Mouse (Mus musculus): Measurements from ENCODE around the gene Jmjd8. TPM values are rescaled to one million over a fixed set of nuclear protein-coding genes. Genes with fewer than 3 reads are reported as not detected.

Jmjd8 gene
- polyA plus RNA-seq, 1 experiment from 2014 or later: 50.7 TPM

DNA sequence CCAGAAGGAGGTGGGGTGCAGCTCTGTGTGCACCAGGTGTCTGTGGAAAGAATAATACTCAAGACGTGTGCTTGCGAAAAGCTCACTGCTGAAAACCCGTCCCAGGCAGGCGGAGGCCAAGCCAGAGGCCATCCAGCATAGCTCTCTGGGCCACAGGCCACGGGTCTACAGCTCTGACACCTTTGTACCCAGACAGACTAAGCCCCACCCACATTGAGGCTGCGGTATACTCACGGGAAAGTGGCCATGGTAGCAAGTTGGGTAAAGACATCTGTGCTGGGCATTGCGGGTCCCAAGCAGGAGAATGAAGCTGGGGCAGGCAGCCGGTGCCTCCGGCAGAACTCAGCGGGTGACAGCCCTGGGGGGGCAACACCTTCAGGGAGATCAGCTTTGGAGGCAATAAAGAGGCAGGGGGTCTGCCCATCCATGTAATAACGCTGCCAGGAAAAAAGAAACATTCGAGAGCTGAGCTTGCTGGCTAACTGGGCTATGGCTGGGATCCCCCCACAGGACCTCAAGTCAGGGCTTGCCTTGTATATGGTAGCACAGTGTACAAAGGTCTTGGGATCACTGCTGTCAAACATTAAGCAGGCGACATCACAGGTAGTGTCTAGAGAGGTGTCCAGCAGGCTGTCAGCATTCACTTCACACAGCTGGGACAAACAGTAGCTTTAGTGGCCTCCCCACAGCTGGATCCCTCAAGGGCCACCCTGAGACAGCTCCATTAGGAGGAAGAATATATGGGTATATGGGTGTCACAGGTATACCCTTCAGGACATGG lies 11.0 kb downstream of the Jmjd8 start:
- 88% methylated on average over 14 of the region's 14 CpGs for WGBS
- Histone ChIP-seq H3K27me3 (ENCODE audit: insufficient read depth, poor library complexity, severe bottlenecking) (no peaks in the 10 kb centered on the region), H3K27ac (no peak overlapping the region), H3K4me1 (peaks cover 66% of the 10 kb centered on the region), H3K36me3 (peaks cover 70% of the 10 kb centered on the region), H3K4me3 (no peak overlapping the region), H3K9me3 (no peaks in the 10 kb centered on the region)
- DNase-seq (ENCODE audit: low spot score): no peak

GRCm38 (mm10) chr17:25840519-25840918 lies 11.9 kb downstream of the Jmjd8 start:
- H3K27ac ChIP-seq: no peak overlapping the region
- 96% methylated on average over 6 of the region's 6 CpGs for WGBS
- H3K27me3 ChIP-seq (ENCODE audit: insufficient read depth, poor library complexity, severe bottlenecking): no peaks in the 10 kb centered on the region
- no peak overlapping the region for H3K4me3 ChIP-seq
- H3K36me3 ChIP-seq: peaks cover 67% of the 10 kb centered on the region
- no peaks in the 10 kb centered on the region for H3K9me3 ChIP-seq
- H3K4me1 ChIP-seq: peaks cover 63% of the 10 kb centered on the region
- no peak for DNase-seq (ENCODE audit: low spot score)

DNA sequence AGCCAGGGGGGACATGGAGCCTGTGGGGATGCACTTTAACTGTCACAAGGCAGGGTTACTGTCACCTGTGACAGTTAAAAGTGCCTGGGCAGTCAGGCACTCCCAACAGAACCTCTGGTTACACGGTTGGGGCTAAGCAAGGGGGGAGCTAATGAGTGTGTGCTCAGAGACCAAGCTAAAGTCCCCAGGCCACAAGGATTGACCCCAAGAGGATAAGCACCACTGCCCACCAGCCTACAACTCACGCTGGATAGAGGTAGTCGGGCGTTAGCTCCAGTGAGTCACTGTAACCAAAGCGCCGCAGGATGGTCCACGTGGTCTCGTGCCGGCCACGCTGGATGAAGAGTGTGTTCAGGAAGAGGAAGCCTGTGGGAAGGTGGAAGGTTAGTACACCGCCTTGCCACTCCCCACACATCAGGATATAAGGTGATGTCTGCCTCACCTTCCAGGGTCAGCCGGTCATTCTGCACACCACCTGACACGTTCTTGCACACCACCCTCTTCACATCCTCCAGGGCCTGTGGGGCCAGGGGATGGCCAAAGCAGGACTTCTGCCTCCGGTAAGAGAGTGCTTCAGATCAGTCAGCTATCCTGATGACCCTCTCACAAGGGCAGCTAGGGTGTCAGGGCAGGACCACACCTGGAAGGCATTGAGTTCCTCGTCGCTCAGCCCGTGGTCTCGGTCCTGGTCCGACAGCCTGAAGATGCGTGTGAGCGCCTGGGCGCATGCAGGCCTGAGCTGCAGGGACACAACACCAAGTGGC lies 12.6 kb downstream of the Jmjd8 start, which contains the start of gene Gm20683:
TSS of gene Gm20683 (minus strand) at position 647 of the 764 bp plus-strand sequence.
- no peak within 1 kb of the TSS for H3K4me3 ChIP-seq
- no peaks in the 10 kb centered on the region for H3K27me3 ChIP-seq (ENCODE audit: insufficient read depth, poor library complexity, severe bottlenecking)
- no peak for DNase-seq (ENCODE audit: low spot score)
- WGBS: 95% methylated on average over 22 of the region's 22 CpGs
- H3K27ac ChIP-seq: no peak within 1 kb of the TSS
- H3K36me3 ChIP-seq: peaks cover 67% of the 10 kb centered on the region
- peaks cover 55% of the 10 kb centered on the region for H3K4me1 ChIP-seq
- no peaks in the 10 kb centered on the region for H3K9me3 ChIP-seq

GRCm38 (mm10) chr17:25842509-25842908 lies 13.8 kb downstream of the Jmjd8 start:
- WGBS: 88% methylated on average over 3 of the region's 3 CpGs
- no peak overlapping the region for H3K27ac ChIP-seq
- H3K36me3 ChIP-seq: peaks cover 76% of the 10 kb centered on the region

DNA sequence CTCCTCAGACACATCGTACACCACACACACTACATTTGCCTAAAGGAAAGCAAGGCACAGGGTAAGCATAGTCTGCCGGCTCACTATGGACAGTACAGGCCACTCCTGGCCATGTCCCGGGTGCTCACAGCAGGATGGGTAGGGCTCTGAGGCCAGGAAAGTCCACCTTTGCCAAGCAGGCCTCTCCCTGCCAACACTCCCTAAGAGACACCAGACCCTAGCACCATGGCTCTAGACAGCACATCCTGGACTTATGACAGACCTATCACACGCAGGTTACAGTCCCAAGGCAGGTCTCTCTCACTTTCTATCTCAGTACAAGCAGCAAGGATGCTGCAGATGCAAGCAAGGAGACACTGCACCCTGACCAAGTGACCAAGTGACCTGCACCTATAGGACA lies 14.5 kb downstream of the Jmjd8 start:
- Histone ChIP-seq H3K27me3 (ENCODE audit: insufficient read depth, poor library complexity, severe bottlenecking) (no peaks in the 10 kb centered on the region), H3K4me3 (peak overlapping the region; percentile 89), H3K36me3 (peaks cover 77% of the 10 kb centered on the region), H3K4me1 (peaks cover 37% of the 10 kb centered on the region), H3K27ac (peak overlapping the region; percentile 96), H3K9me3 (no peaks in the 10 kb centered on the region)
- WGBS: 88% methylated on average over 4 of the region's 4 CpGs
- DNase-seq (ENCODE audit: low spot score): no peak

More at GRCm38 (mm10) chr17:25842509-25842908, 13.8 kb downstream of the Jmjd8 start:
- H3K4me3 ChIP-seq: no peak overlapping the region
- H3K4me1 ChIP-seq: peaks cover 43% of the 10 kb centered on the region
- H3K27me3 ChIP-seq (ENCODE audit: insufficient read depth, poor library complexity, severe bottlenecking): no peaks in the 10 kb centered on the region
- H3K9me3 ChIP-seq: no peaks in the 10 kb centered on the region
- no peak for DNase-seq (ENCODE audit: low spot score)

GRCm38 (mm10) chr17:25843636-25844395 lies 15.1 kb downstream of the Jmjd8 start:
- H3K27me3 ChIP-seq (ENCODE audit: insufficient read depth, poor library complexity, severe bottlenecking): no peaks in the 10 kb centered on the region
- H3K4me1 ChIP-seq: peaks cover 36% of the 10 kb centered on the region
- peak overlapping the region; percentile 96 for H3K27ac ChIP-seq
- H3K4me3 ChIP-seq: peak overlapping the region; percentile 89
- no peaks in the 10 kb centered on the region for H3K9me3 ChIP-seq
- 3% methylated on average over 38 of the region's 38 CpGs for WGBS
- no peak for DNase-seq (ENCODE audit: low spot score)
- peaks cover 77% of the 10 kb centered on the region for H3K36me3 ChIP-seq

DNA sequence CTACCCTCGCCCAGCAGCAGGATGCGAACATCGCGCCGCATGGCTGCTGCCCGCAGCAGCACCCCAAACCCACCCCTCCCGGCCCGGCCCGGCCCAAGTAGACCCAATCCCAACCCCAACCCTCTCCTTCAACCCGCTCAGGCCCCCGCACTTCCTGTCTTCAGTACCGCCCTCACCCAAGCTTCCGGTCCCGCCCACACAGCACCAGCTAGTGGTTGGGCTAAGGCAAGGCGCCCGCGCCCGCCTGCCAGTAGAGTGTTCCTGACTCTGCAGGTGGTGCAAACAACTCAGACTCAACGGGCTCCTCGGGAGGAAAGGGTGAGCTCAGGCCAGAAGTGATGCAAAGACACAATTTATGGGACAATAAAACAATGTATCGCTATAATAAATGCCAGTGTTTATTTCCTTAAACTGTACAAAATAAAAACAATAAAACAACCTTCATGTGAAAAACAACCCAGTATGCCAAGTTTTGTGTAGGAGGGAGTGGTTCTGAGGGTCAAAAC lies 15.8 kb downstream of the Jmjd8 start, which contains the start of gene Rhot2:
TSS of gene Rhot2 (minus strand) at position 456 of the 506 bp plus-strand sequence.
- peaks cover 77% of the 10 kb centered on the region for H3K36me3 ChIP-seq
- H3K4me1 ChIP-seq: peaks cover 32% of the 10 kb centered on the region
- H3K27ac ChIP-seq: peak within 1 kb of the TSS; percentile 96
- under 1% methylated on average over 21 of the region's 21 CpGs for WGBS
- H3K9me3 ChIP-seq: no peaks in the 10 kb centered on the region
- H3K4me3 ChIP-seq: peak within 1 kb of the TSS; percentile 89
- H3K27me3 ChIP-seq (ENCODE audit: insufficient read depth, poor library complexity, severe bottlenecking): no peaks in the 10 kb centered on the region
- DNase-seq (ENCODE audit: low spot score): peak; percentile 97

DNA sequence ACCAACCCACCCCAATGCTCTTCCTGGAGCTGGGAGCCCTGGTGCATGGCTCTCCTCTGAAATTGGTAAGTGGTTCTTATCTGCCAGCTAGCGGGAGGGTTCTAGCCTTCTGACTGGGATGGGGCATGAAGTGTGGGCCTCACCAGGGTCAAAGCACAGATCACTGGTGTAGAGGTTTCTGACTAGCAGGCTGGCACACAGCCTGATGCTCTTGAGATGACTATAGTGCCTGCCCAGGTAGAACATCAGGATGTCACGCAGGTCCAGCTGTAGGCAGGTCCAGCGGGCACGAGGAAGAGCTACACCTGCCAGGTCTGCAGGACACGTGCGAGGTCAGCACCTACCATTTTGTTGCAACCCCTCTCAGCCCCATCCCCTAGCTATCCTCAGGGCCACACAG lies 31.6 kb downstream of the Jmjd8 start:
- DNase-seq (ENCODE audit: low spot score): no peak
- WGBS: 94% methylated on average over 6 of the region's 6 CpGs
- Histone ChIP-seq H3K27me3 (ENCODE audit: insufficient read depth, poor library complexity, severe bottlenecking) (no peaks in the 10 kb centered on the region), H3K4me1 (peaks cover 28% of the 10 kb centered on the region), H3K9me3 (no peaks in the 10 kb centered on the region), H3K27ac (no peak overlapping the region), H3K4me3 (peak overlapping the region; percentile 76), H3K36me3 (peaks cover 32% of the 10 kb centered on the region)

GRCm38 (mm10) chr17:25860832-25861703 lies 32.4 kb downstream of the Jmjd8 start, which contains the start of gene Wdr90:
Gene Wdr90 (minus strand): TSS chr17:25861501.
- peak; percentile 96 for DNase-seq (ENCODE audit: low spot score)
- Histone ChIP-seq H3K9me3 (no peaks in the 10 kb centered on the region), H3K36me3 (peaks cover 33% of the 10 kb centered on the region), H3K4me1 (peaks cover 32% of the 10 kb centered on the region), H3K27ac (peak within 1 kb of the TSS; percentile 92), H3K4me3 (peak within 1 kb of the TSS; percentile 76), H3K27me3 (ENCODE audit: insufficient read depth, poor library complexity, severe bottlenecking) (no peaks in the 10 kb centered on the region)
- WGBS: 4% methylated on average over 65 of the region's 65 CpGs

DNA sequence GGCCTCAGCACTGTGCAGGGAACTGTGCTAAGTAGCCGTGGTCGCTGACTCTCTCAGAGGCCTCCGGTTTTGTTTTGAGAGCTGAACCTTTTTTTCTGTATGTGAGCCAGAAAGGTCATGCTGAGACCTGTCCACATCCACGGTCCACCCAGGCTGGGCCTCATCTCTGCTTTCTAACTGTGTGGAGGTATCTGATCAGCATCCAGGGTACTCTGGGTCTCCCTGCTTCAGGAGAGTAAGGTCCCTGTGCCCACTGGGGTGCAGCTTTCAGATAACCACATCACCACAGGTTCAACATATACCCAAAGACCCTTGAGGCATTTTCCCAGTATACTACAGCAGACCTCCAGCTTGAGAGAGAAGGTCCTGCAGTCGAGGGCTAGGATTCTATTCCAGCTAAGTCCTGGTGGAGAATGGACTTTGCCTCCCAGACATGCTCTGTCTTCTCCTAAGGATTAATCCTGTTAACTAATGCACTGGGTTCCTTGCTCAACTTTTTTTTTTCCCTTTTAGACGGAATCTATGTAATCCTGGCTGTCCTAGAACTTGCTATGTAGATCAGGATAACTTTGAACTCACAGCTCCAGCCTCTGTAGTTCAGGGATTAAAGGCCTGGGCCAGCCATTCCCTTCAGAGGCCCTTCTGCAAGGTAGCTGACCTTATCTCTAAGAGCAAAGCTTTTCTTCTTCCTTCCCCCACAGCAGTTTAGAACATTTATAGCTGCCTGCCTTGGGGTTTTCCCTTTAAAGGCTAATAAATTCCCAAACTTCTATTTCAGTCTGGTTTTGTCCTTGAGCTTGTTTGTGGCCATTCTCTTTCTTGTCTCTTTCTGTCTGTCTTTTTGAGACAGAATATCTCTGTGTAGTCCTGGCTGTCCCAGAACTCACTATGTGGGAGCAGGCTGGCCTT lies 33.3 kb downstream of the Jmjd8 start:
- H3K36me3 ChIP-seq: peaks cover 38% of the 10 kb centered on the region
- DNase-seq (ENCODE audit: low spot score): no peak
- H3K27me3 ChIP-seq (ENCODE audit: insufficient read depth, poor library complexity, severe bottlenecking): no peaks in the 10 kb centered on the region
- H3K4me1 ChIP-seq: peaks cover 41% of the 10 kb centered on the region
- H3K9me3 ChIP-seq: no peaks in the 10 kb centered on the region
- 13% methylated on average over 6 of the region's 6 CpGs for WGBS
- H3K27ac ChIP-seq: peak overlapping the region; percentile 92
- peak overlapping the region; percentile 76 for H3K4me3 ChIP-seq

- Histone ChIP-seq H3K36me3 (peaks cover 36% of the 10 kb centered on the region), H3K27me3 (ENCODE audit: insufficient read depth, poor library complexity, severe bottlenecking) (no peaks in the 10 kb centered on the region), H3K4me3 (no peak overlapping the region), H3K27ac (no peak overlapping the region), H3K9me3 (no peaks in the 10 kb centered on the region), H3K4me1 (peaks cover 58% of the 10 kb centered on the region)
- WGBS: 88% methylated on average over 6 of the region's 6 CpGs
- no peak for DNase-seq (ENCODE audit: low spot score)
These were observed 35.0 kb downstream of the Jmjd8 start for GRCm38 (mm10) chr17:25863681-25864080.

All from heart, embryonic 10.5 days (tissue).